Mouse (Mus musculus): ENCODE measurements around the gene Tnfsfm13.

GRCm38 (mm10) chr11:69729063-69729462 lies 33.2 kb upstream of the Tnfsfm13 start:
- no peak for TF ChIP-seq CTCF (IDR thresholded peaks at IDR 0.05; ENCODE audit: insufficient read depth, low read depth, low read length)
- no peak for TF ChIP-seq POLR2A (IDR thresholded peaks at IDR 0.05; ENCODE audit: insufficient read depth, low read depth, low read length)
